Mouse (Mus musculus) E14TG2a.4 (cell line): ENCODE results near the gene Lhx8.

Source experiments
- CTCF ChIP-seq: conservative IDR thresholded peaks from 2 replicates; pipeline ENCODE4 v1.5.1; 2014; ENCODE audit warnings: low read length
- NANOG ChIP-seq: IDR thresholded peaks from 2 replicates; pipeline ENCODE4 v1.6.1; 2014; ENCODE audit warnings: borderline replicate concordance, low read length, mixed read lengths
- POU5F1 ChIP-seq: IDR thresholded peaks from 2 replicates; pipeline ENCODE4 v1.6.1; 2014; ENCODE audit warnings: low read length, borderline replicate concordance

DNA sequence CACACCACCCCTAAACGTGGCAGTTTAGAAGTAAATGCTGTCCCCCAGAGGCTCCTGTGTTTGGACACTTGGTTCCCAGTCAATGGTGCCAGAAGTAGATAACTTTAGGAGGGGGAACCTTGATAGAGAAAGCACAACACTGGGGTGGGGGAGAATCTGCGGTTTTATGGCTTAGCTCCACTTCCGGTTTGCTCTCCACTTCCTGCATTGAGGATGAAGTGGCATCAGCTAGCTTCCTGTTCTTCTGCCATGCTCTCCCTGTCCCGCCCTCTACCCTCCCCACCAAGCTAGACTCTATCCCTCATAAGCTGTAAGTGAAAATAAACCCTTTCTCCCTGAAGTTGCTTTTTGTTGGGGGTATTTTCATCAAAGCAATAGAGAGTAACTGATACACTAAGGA, 29.4 kb downstream of the Lhx8 start:
- no peak for TF ChIP-seq CTCF
- TF ChIP-seq POU5F1: no peak
- no peak for TF ChIP-seq NANOG
